Mouse (Mus musculus) cerebral cortex, adult 2 months (tissue): ENCODE data around the gene Ubap1.

Experiments used
- WGBS: fragments of 180-500 bp; shearing (Covaris S2); methylation state at CpG from one replicate; pipeline ENCODE4 v1.1.7; 2018; 5-methylcytosine and 5-hydroxymethylcytosine counted together

Ubap1 gene

GRCm38 (mm10) chr4:41348584-41349198 is at the start of gene Ubap1:
TSS of gene Ubap1 (plus strand) at chr4:41348996.
- under 1% methylated on average over 30 of the region's 31 CpGs for WGBS

GRCm38 (mm10) chr4:41303671-41304070 is 45.1 kb upstream of the Ubap1 start:
- 69% methylated on average over 7 of the region's 7 CpGs for WGBS

GRCm38 (mm10) chr4:41304302-41304701 is 44.5 kb upstream of the Ubap1 start:
- WGBS: 14% methylated on average over 3 of the region's 3 CpGs

- WGBS: 79% methylated on average over 6 of the region's 6 CpGs
Measured at GRCm38 (mm10) chr4:41307406-41307805, 41.4 kb upstream of the Ubap1 start.

GRCm38 (mm10) chr4:41310567-41311563 is 37.9 kb upstream of the Ubap1 start:
- 84% methylated on average over 9 of the region's 9 CpGs for WGBS

- 15% methylated on average over 14 of the region's 14 CpGs for WGBS
Measured at GRCm38 (mm10) chr4:41313722-41314121, 35.1 kb upstream of the Ubap1 start.

GRCm38 (mm10) chr4:41314141-41315129 is 34.4 kb upstream of the Ubap1 start, which contains the start of gene Dcaf12:
TSS of gene Dcaf12 (minus strand) at chr4:41314889.
- under 1% methylated on average over 70 of the region's 70 CpGs for WGBS

GRCm38 (mm10) chr4:41315173-41315572 is 33.6 kb upstream of the Ubap1 start:
- WGBS: 48% methylated on average over 8 of the region's 8 CpGs

- WGBS: 67% methylated on average over 5 of the region's 5 CpGs
Measured at GRCm38 (mm10) chr4:41318267-41318666, 30.5 kb upstream of the Ubap1 start.

- WGBS: 80% methylated on average over 4 of the region's 4 CpGs
Measured at GRCm38 (mm10) chr4:41320971-41321370, 27.8 kb upstream of the Ubap1 start.

- 93% methylated on average over 6 of the region's 6 CpGs for WGBS
Measured at GRCm38 (mm10) chr4:41326876-41327275, 21.9 kb upstream of the Ubap1 start.

- WGBS: 64% methylated on average over 4 of the region's 4 CpGs
Measured at GRCm38 (mm10) chr4:41329481-41329880, 19.3 kb upstream of the Ubap1 start.

- WGBS: 80% methylated on average over 3 of the region's 3 CpGs
Measured at GRCm38 (mm10) chr4:41331085-41331484, 17.7 kb upstream of the Ubap1 start.

- WGBS: 93% methylated on average over 9 of the region's 9 CpGs
Measured at GRCm38 (mm10) chr4:41331698-41332421, 16.9 kb upstream of the Ubap1 start.

GRCm38 (mm10) chr4:41340912-41341550 is 7.8 kb upstream of the Ubap1 start:
- 77% methylated on average over 11 of the region's 11 CpGs for WGBS

GRCm38 (mm10) chr4:41346011-41346410 is 2.8 kb upstream of the Ubap1 start:
- 53% methylated on average over 2 of the region's 2 CpGs for WGBS

- WGBS: 24% methylated on average over 5 of the region's 5 CpGs
Measured at GRCm38 (mm10) chr4:41347839-41348238, 957 bp upstream of the Ubap1 start.

- WGBS: 2% methylated on average over 28 of the region's 28 CpGs
Measured at GRCm38 (mm10) chr4:41349199-41349591, 399 bp downstream of the Ubap1 start.

- WGBS: 89% methylated on average over 4 of the region's 4 CpGs
Measured at GRCm38 (mm10) chr4:41352758-41353157, 4.0 kb downstream of the Ubap1 start.

GRCm38 (mm10) chr4:41353265-41353664 is 4.5 kb downstream of the Ubap1 start:
- WGBS: 62% methylated on average over 1 of the region's 1 CpGs
